Mouse (Mus musculus): ENCODE measurements around the gene Dst.

DNA sequence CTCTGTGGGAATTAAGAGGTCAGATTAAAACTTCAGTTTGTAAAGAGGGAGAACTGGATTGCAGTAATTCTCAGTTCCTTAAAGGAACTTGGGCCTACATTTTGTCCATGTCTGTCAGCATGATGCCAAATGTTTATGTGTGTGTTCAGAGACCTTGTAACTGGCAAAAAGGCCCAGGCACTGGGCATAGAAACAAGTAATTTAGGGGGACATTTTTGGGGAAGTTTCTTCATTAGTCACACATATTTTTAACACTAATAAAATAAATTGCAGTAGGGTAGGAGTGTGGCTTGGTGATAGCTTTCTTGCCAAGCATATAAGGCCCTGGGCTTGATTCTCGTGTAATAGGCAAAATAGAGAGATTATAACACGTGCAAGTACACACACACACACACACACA is 203.9 kb downstream of the Dst start:
- TF ChIP-seq CTCF (IDR thresholded peaks at IDR 0.05; ENCODE audit: low read depth, low read length) (no peak), TAL1 (conservative IDR thresholded peaks at IDR 0.05; ENCODE audit: low read depth, low read length) (no peak)
